Mouse (Mus musculus): ENCODE measurements around the gene Brinp2.

The Brinp2 gene

GRCm38 (mm10) chr1:158218750-158219149, 137.4 kb downstream of the Brinp2 start:
- DNase-seq, result no peak

- no peak for DNase-seq
These were observed 137.8 kb downstream of the Brinp2 start for GRCm38 (mm10) chr1:158218294-158218693.

GRCm38 (mm10) chr1:158215581-158215980, 140.5 kb downstream of the Brinp2 start:
- DNase-seq, result no peak

GRCm38 (mm10) chr1:158214743-158215142, 141.4 kb downstream of the Brinp2 start:
- DNase-seq, result no peak

- no peak for DNase-seq
These were observed 142.4 kb downstream of the Brinp2 start for GRCm38 (mm10) chr1:158213736-158214135.

- no peak for DNase-seq
These were observed 148.5 kb downstream of the Brinp2 start for GRCm38 (mm10) chr1:158207620-158208019.

- no peak for DNase-seq
These were observed 153.2 kb downstream of the Brinp2 start for GRCm38 (mm10) chr1:158202932-158203331.
